Mouse (Mus musculus): ENCODE data around the gene Tekt4.

GRCm38 (mm10) chr17:25463326-25463945 is 9.0 kb downstream of the Tekt4 start:
- TF ChIP-seq CTCF (IDR thresholded peaks at IDR 0.05; ENCODE audit: low read depth, low read length), result no peak
- TF ChIP-seq POLR2A (IDR thresholded peaks at IDR 0.05; ENCODE audit: extremely low read depth, insufficient read depth, low read length), result no peak

All from liver, adult 2 months (tissue).